Mouse (Mus musculus): ENCODE measurements around the gene Fgf4. TPM values are rescaled to one million over a fixed set of nuclear protein-coding genes. Genes with fewer than 3 reads are reported as not detected.

The Fgf4 gene
- total RNA-seq, 2 experiments from 2014 or later, result not detected

- no peak for DNase-seq
Observed at GRCm38 (mm10) chr7:144912897-144913296, 65.7 kb downstream of the Fgf4 start.

DNA sequence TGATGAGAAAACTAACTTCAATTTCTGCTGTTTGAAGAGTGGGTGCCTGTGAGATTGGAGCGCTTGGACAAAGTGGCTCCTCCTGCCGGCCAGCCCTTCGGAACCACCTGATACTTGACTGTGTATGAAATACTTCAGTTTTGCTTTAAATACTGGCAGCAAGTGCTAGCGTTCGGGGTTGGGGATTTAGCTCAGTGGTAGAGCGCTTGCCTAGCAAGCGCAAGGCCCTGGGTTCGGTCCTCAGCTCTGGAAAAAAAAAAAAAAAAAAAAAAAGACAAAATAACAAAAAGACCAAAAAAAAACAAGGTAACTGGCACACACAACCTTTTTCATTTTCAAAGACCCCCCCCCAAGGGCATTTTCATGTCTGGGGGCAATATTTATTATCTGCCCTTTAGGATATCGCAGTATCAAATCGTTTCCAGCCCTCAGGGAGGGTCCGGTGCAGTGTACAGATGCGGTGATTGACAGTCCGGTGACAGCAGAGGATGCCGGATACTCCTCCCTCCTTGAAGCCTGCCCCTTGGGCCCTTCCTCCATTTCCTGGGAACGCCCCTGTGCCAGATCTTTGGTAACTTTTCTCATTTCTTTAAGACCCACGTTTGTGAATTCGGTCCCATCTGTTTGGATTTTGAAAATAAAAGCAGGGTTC lies 67.3 kb downstream of the Fgf4 start:
- no peak for DNase-seq

Other genes with a start within 250 kb of the Fgf4 start
- gene Ano1, start 95.4 kb upstream of the Fgf4 start, total RNA-seq (2021), result 1 to 10 TPM; 2.5 to 2.6 TPM
- not detected for gene Fgf3, start 9.3 kb upstream of the Fgf4 start, total RNA-seq (2021)
- gene Fgf15, start 49.2 kb downstream of the Fgf4 start, total RNA-seq (2021), result not detected
- gene LTO1, start 67.7 kb downstream of the Fgf4 start, total RNA-seq (2021), result 10 to 100 TPM; 26.2 TPM
- gene Ccnd1, start 92.6 kb downstream of the Fgf4 start, total RNA-seq (2021), result 10 to 100 TPM; 50.8 to 53.9 TPM